Mouse (Mus musculus) heart, embryonic 14.5 days (tissue): Measurements from ENCODE around the gene Urb1. TPM values are rescaled to one million over a fixed set of nuclear protein-coding genes. Genes with fewer than 3 reads are reported as not detected.

Source experiments
- ATAC-seq: fragments of 200-750 bp; cut with Nextera tagmentation; 2 replicates; pipeline ENCODE4 v1.8.0; 2017; ENCODE audit warnings: low read depth, moderate TSS enrichment; ENCODE audit not compliant: insufficient number of reproducible peaks, insufficient read depth, low FRiP score
- H3K27ac ChIP-seq, 2 experiments: fragments of 200-500 bp in 1 of 2; fragments of 300-500 bp in 1 of 2; sonication (generic) in 1 of 2; replicated peaks in 1 of 2; 2 replicates each; pipeline ENCODE4 v1.5.1; 2012 to 2014; ENCODE audit warnings: low read depth in 2 of 2, low read length in 2 of 2, control low read depth in 1 of 2, mild to moderate bottlenecking in 1 of 2, mixed read lengths in 1 of 2; ENCODE audit not compliant: control insufficient read depth in 1 of 2, insufficient read depth in 1 of 2
- H3K27me3 ChIP-seq: fragments of 300-500 bp; sonication (generic); 2 replicates; pipeline ENCODE4 v1.6.1; 2014; ENCODE audit warnings: mild to moderate bottlenecking, low read length, control low read depth; ENCODE audit not compliant: control insufficient read depth, insufficient read depth
- H3K36me3 ChIP-seq: fragments of 300-500 bp; sonication (generic); 2 replicates; pipeline ENCODE4 v1.6.1; 2014; ENCODE audit warnings: mild to moderate bottlenecking, control low read depth, low read length, mixed read lengths; ENCODE audit not compliant: control insufficient read depth, insufficient read depth
- H3K4me1 ChIP-seq, 2 experiments: fragments of 200-500 bp in 1 of 2; fragments of 300-500 bp in 1 of 2; sonication (generic) in 1 of 2; 2 replicates each; pipeline ENCODE4 v1.6.1; 2012 to 2014; ENCODE audit warnings: low read length in 2 of 2, control low read depth in 1 of 2, mixed read lengths in 1 of 2; ENCODE audit not compliant: control insufficient read depth in 2 of 2, insufficient read depth in 2 of 2
- H3K4me2 ChIP-seq: fragments of 300-500 bp; sonication (generic); 2 replicates; pipeline ENCODE4 v1.6.1; 2014; ENCODE audit warnings: mild to moderate bottlenecking, low read length
- H3K4me3 ChIP-seq, 2 experiments: fragments of 200-500 bp in 1 of 2; fragments of 300-500 bp in 1 of 2; sonication (generic) in 1 of 2; 2 replicates each; pipeline ENCODE4 v1.5.1; 2012 to 2014; ENCODE audit warnings: low read length in 2 of 2, mild to moderate bottlenecking in 2 of 2, control low read depth in 1 of 2, low read depth in 1 of 2, moderate library complexity in 1 of 2; ENCODE audit not compliant: control insufficient read depth in 1 of 2, insufficient read depth in 1 of 2
- H3K9ac ChIP-seq: fragments of 300-500 bp; sonication (generic); 2 replicates; pipeline ENCODE4 v1.6.1; 2014; ENCODE audit warnings: mild to moderate bottlenecking, low read length
- H3K9me3 ChIP-seq: fragments of 300-500 bp; sonication (generic); 2 replicates; pipeline ENCODE4 v1.6.1; 2016; ENCODE audit warnings: low read length, control low read depth; ENCODE audit not compliant: control insufficient read depth
- WGBS: fragments of 180-500 bp; shearing (Covaris S2); extraction: QIAGEN DNeasy Blood & Tissue Kit; methylation state at CpG from one replicate; pipeline ENCODE4 v1.1.7; 2014; 5-methylcytosine and 5-hydroxymethylcytosine counted together
- polyA plus RNA-seq: library from polyadenylated mRNA; unstranded; fragments of >200 nt; fragmentation: Nextera tagmentation; extraction: Ambion mirVana; gene quantifications from 2 replicates; pipeline ENCODE4 v1.2.1, GENCODE M21; 2014

Gene Urb1
- polyA plus RNA-seq, 1 experiment from 2014 or later: 7.6 TPM

GRCm38 (mm10) chr16:90801928-90802327 is 8.3 kb downstream of the Urb1 start:
- H3K4me3 ChIP-seq: no peak overlapping the region
- no peaks in the 10 kb centered on the region for H3K27me3 ChIP-seq
- H3K4me2 ChIP-seq: no peak overlapping the region
- H3K27ac ChIP-seq: no peak overlapping the region
- WGBS: 35% methylated on average over 3 of the region's 3 CpGs
- H3K4me1 ChIP-seq: peaks cover 17 to 18% of the 10 kb centered on the region in 2 experiments
- no peak for ATAC-seq
- H3K9ac ChIP-seq: no peak overlapping the region
- peaks cover 40% of the 10 kb centered on the region for H3K36me3 ChIP-seq
- H3K9me3 ChIP-seq: no peaks in the 10 kb centered on the region

- ATAC-seq: no peak
- H3K36me3 ChIP-seq: peaks cover 47% of the 10 kb centered on the region
- whole genome bisulfite sequencing: 88% methylated on average over 5 of the region's 5 CpGs
- H3K27ac ChIP-seq: no peak overlapping the region
- H3K9ac ChIP-seq: no peak overlapping the region
- no peak overlapping the region for H3K4me2 ChIP-seq
- no peaks in the 10 kb centered on the region for H3K9me3 ChIP-seq
- H3K27me3 ChIP-seq: no peaks in the 10 kb centered on the region
- H3K4me3 ChIP-seq: no peak overlapping the region
- peaks cover 17 to 18% of the 10 kb centered on the region in 2 experiments for H3K4me1 ChIP-seq
These were observed 9.0 kb downstream of the Urb1 start for GRCm38 (mm10) chr16:90801251-90801650.

GRCm38 (mm10) chr16:90799840-90800239 is 10.4 kb downstream of the Urb1 start:
- Histone ChIP-seq H3K4me1 (peaks cover 17 to 18% of the 10 kb centered on the region in 2 experiments), H3K9ac (no peak overlapping the region), H3K9me3 (no peaks in the 10 kb centered on the region), H3K27me3 (no peaks in the 10 kb centered on the region), H3K36me3 (peaks cover 50% of the 10 kb centered on the region), H3K4me3 (no peak overlapping the region), H3K27ac (peak overlapping the region; percentile 26 to 40; a peak in 3 of 4 replicates), H3K4me2 (no peak overlapping the region)
- peak; percentile 90 for ATAC-seq
- 22% methylated on average over 10 of the region's 10 CpGs for WGBS

- Histone ChIP-seq H3K9ac (no peak overlapping the region), H3K27me3 (no peaks in the 10 kb centered on the region), H3K9me3 (no peaks in the 10 kb centered on the region), H3K27ac (peak overlapping the region; percentile 34 to 35; a peak in 2 of 4 replicates), H3K4me3 (no peak overlapping the region), H3K4me2 (no peak overlapping the region), H3K36me3 (peaks cover 50% of the 10 kb centered on the region), H3K4me1 (peaks cover 17 to 18% of the 10 kb centered on the region in 2 experiments)
- WGBS: 76% methylated on average over 5 of the region's 5 CpGs
- no peak for ATAC-seq
These were observed 11.4 kb downstream of the Urb1 start for GRCm38 (mm10) chr16:90798848-90799247.

- H3K4me1 ChIP-seq: peaks cover 17 to 18% of the 10 kb centered on the region in 2 experiments
- peaks cover 50% of the 10 kb centered on the region for H3K36me3 ChIP-seq
- H3K9me3 ChIP-seq: no peaks in the 10 kb centered on the region
- H3K27me3 ChIP-seq: no peaks in the 10 kb centered on the region
- no peak for ATAC-seq
- H3K4me2 ChIP-seq: no peak overlapping the region
- H3K27ac ChIP-seq: 0 out of 4 replicates have a peak overlapping the region, but pooled peaks of 1 of the 2 experiments have one; percentile 35
- WGBS: 54% methylated on average over 8 of the region's 8 CpGs
- no peak overlapping the region for H3K4me3 ChIP-seq
- no peak overlapping the region for H3K9ac ChIP-seq
These were observed 11.8 kb downstream of the Urb1 start for GRCm38 (mm10) chr16:90798446-90798845.

GRCm38 (mm10) chr16:90794708-90795107 is 15.5 kb downstream of the Urb1 start:
- ATAC-seq: no peak
- H3K4me1 ChIP-seq: peaks cover 8 to 15% of the 10 kb centered on the region in 2 experiments
- H3K9me3 ChIP-seq: no peaks in the 10 kb centered on the region
- no peak overlapping the region for H3K9ac ChIP-seq
- no peak overlapping the region for H3K4me3 ChIP-seq
- no peak overlapping the region for H3K4me2 ChIP-seq
- no peak overlapping the region for H3K27ac ChIP-seq
- peaks cover 74% of the 10 kb centered on the region for H3K36me3 ChIP-seq
- no peaks in the 10 kb centered on the region for H3K27me3 ChIP-seq

GRCm38 (mm10) chr16:90792500-90792899 is 17.7 kb downstream of the Urb1 start:
- Histone ChIP-seq H3K4me3 (no peak overlapping the region), H3K4me1 (0 out of 4 replicates have a peak, but pooled peaks cover 0 to 5% of the 10 kb centered on the region in 2 experiments), H3K9me3 (no peaks in the 10 kb centered on the region), H3K36me3 (peaks cover 93% of the 10 kb centered on the region), H3K27me3 (no peaks in the 10 kb centered on the region), H3K27ac (no peak overlapping the region), H3K9ac (no peak overlapping the region), H3K4me2 (no peak overlapping the region)
- WGBS: 70% methylated on average over 3 of the region's 3 CpGs
- ATAC-seq: no peak

- H3K4me3 ChIP-seq: no peak overlapping the region
- no peak overlapping the region for H3K9ac ChIP-seq
- H3K36me3 ChIP-seq: peaks cover 93% of the 10 kb centered on the region
- H3K27me3 ChIP-seq: no peaks in the 10 kb centered on the region
- H3K4me2 ChIP-seq: no peak overlapping the region
- no peak overlapping the region for H3K27ac ChIP-seq
- H3K4me1 ChIP-seq: 0 out of 4 replicates have a peak, but pooled peaks cover 0 to 5% of the 10 kb centered on the region in 2 experiments
- 70% methylated on average over 5 of the region's 5 CpGs for WGBS
- no peak for ATAC-seq
- no peaks in the 10 kb centered on the region for H3K9me3 ChIP-seq
These were observed 18.1 kb downstream of the Urb1 start for GRCm38 (mm10) chr16:90792066-90792465.
